Mouse (Mus musculus): ENCODE results near the gene Igf2r. TPM values are rescaled to one million over a fixed set of nuclear protein-coding genes. Genes with fewer than 3 reads are reported as not detected.

Igf2r gene
- polyA plus RNA-seq (2017; shearing (Covaris generic)) = 10 to 100 TPM; 14.8 to 40.1 (median 36.0) TPM

DNA sequence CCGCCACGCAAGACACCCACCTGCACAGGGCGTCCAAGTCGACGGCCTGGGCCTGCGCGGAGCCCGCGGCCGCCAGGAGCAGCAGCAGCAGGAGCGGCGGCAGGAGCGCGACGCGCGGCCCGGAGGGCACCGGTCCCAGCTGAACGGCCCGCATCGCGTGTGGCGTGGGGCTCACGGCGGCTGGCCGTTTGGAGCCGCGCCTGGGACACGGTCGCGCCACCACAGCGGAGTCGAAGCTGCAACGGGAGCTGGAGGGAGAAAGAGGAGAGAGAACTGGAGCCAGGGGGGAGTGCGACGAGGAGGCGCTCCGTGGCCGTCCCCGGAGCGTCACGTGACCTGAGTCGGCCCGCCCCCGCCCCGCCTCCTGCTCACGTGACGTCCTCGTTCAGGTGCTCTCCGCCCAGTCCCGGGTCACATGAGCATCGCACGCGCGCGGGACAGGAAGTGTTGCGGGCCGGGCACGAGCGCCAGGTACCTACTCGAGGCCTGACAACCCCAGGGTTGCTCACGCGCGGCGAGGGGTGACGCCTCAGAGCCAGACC, at the start of gene Igf2r:
TSS of gene Igf2r (minus strand) at position 285 of the 542 bp plus-strand sequence.
- peak; percentile 86 for ATAC-seq

DNA sequence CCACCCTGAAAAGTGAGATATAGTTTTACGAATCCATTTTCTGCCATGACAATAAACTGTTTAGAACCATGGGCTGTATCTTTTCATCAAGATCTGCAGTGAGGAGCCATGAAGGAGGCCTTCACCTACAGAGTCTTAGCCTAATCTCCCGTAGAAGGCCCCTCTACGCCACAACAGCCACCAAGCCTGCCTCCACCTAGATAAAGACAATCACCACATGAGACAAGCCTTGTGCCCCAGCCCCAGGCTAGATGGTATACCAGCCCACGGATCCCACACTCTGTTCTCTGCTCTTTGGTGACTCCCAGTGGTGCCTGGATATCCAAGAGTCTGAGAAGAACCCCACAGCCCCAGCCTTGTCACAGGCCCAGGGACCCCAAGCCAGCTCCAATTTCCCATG, 46.4 kb upstream of the Igf2r start:
- ATAC-seq = no peak

- no peak for ATAC-seq
Observed at GRCm38 (mm10) chr17:12814502-12814901, 45.0 kb upstream of the Igf2r start.

GRCm38 (mm10) chr17:12810973-12811303, 41.5 kb upstream of the Igf2r start:
- ATAC-seq = no peak

DNA sequence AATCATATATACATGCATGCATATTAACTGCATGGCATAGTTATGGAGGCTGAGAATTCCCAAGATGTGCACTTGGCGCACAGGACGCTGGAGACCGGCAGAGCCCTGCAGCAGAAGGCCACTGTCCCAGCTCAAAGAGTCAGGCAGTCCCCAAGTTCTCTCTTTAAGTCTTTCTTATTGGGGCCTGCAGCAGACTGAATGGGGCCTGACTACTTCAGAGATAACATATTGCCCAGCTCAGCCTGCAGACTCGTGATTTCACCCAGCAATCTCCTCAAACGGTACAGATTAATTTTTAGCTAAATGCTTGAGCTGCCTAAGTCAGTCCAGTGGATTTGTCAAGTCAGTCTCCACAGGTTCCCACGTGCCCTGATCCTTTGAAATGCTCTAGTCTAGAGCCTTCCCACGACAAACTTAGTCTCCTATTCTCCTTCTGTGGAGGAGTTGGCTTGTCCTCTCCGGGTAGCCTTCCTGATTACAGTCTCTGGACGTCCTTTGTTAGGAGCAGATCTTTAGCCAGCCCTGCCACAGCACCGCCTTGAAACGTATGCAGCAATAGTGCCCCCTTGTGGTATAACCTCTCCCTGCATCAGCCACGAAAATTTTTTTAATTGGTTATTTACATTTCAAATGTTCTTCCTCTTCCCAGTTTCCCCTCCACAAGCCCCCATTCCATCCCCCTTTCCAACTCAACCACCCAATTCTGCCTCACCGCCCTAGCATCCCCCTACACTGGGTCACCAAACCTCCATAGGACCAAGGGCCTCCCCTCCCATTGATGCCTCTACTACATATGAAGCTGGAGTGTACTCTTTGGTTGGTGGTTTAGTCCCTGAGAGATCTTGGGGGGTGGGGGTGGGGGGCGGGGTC, 40.9 kb upstream of the Igf2r start:
- peak; percentile 81 for ATAC-seq

DNA sequence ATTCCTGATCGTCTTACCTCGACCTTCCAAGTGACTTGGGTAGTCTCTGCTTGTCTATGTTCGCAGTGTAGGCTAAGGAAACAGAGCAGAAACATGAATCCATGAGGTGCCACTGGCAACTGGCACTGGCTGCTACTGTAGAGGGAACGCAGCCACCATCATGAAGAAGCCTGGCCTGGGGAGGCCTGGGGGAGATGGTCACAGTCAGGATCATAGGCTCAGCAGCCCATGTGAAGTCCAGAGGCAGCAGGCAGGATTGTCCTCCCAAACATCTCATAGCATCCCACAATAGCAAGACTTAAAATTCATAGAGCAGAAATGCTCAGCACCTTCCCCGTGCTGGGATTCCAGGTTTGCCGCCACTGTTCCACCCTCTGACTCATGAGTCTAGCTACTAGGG, 39.4 kb upstream of the Igf2r start:
- ATAC-seq = no peak

DNA sequence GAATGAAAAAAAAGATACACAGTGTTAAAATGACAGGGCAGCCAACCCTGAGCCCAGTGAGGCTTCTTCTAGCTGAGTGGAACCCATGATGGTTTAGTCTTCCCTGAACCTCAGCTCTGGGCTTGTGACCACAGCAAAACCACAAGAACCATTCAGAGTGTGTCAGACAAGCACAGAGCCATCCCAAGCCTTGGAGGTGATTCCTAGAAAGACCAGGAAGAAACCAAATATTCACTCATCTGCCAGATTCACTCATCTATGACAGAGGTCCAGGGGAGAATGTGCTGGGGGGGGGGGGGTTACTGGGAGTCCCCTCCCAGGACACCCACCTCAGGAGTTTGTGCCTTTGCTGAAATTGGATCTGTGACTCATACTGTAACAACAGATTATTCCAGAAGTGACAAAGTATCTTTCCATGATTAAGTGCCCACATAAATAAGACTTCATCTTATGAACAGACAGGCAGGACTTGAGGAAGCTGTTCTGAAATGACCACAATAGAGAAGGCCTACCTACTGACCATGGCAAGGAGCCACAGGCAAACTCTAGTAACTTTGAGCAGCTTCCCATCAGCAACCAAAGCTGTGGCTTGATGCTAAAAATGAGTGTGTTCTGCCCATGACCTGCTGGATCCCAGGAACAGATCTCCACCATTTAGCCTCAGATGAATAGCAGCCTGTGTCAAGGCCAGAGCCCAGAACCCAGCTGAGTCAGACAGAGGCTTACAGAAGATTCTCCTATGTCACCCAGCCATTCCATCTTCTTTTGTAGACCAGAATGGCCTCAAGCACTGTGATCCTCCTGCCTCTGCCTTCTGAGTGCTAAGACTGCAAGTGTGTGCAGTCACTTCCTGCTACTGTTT, 35.4 kb upstream of the Igf2r start:
- no peak for ATAC-seq

GRCm38 (mm10) chr17:12801861-12802540, 32.5 kb upstream of the Igf2r start:
- no peak for ATAC-seq

- ATAC-seq = no peak
Observed at GRCm38 (mm10) chr17:12799368-12800275, 30.2 kb upstream of the Igf2r start.

- ATAC-seq = no peak
Observed at GRCm38 (mm10) chr17:12798571-12798970, 29.1 kb upstream of the Igf2r start.

DNA sequence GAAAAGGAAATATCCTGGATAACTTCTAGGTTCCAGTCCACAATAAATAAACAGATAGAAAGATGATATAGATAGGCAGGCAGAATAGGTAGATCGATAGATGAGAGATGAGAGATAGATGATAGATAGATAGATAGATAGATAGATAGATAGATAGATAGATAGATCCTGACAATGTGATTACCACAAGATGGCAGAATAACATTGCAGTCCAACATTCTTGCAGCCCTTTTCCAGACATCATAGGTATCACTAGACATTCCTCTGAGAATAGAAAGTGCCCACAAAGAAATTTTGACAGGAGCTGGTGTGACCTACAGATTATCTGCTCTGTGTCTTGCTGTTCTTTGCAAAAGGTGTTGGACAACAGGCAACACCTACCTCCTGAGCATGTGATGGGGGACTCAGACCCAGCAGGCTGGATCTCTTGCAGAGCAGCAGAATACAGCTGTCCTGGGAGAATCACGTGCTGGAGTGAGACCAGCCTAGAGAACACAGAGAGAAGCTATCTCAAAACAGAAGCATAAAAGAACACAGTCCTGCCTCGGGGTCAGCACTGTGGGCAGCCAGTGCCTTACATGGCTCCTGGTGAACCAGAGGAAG, 28.1 kb upstream of the Igf2r start:
- ATAC-seq = no peak

GRCm38 (mm10) chr17:12796633-12797032, 27.2 kb upstream of the Igf2r start:
- ATAC-seq = no peak

DNA sequence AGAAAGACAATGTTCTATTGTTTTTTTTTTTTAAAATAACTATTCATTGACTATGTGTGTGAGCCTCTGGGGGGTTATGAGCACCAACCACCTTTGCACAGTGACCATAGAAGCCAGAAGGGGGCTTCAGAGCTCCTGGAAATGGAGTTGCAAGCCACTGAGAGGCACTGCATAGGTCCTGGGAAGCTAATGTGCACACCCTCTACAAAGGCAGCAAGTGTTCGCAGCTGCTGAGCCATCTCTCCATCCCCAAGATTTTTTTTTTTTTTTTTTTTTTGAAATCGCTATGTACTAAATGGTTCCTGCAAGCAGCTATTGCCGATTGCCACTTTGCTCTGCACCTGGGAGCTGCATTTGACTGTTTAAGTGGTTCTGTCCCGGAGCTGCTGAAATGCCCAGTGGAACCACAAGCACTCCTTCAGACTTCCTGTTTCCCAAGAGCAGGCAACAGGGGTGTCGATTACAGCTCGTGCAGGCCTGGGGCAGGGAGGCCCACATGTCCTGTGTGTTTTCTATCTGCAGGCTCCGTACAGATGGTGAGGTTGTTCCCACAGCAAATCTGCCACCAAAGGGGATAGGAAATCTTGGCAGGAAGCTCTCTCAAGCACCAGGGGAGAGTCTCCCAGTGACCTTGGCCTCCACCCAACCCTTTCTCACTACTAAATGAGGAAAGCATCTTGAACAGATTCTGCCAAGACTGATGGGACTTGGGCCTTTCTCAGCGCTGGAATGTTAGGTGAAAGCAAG, 24.4 kb upstream of the Igf2r start:
- no peak for ATAC-seq

DNA sequence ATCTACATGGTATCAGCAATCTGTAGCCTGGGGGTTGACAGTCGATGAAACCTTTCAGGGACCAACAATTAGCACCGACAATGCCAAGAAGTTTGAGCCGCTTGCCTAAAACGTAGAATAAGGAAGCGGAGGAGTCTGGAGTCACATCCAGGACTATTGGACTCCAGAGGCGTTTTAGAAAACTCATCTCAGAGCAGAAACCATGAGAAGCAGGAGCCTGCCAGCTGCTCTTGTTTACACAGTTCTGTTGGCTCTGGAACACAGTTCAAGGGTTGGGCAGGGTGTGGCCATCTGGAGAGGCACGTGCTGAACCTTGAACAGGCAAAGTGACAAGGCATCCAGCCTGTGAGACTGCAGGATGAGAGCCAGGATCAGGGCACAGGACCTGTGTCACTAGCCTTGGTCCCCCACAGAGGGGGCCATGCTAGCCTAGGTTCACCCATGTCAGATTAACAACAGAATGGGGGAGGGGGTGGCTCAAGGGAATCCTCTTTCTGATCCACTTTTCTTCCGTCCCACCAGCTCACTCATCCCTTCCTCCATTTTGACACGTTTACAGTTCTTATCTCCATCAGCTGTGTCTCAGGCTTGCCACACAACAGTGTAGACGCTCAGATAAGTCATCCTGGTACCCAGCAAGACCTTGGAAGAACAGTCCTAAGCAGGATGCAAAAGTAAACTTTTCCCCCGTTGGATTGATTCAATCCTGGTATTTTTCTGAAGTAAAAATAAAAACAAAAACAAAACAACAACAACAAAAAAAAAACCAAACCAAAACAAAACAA, 23.1 kb upstream of the Igf2r start:
- ATAC-seq = no peak

DNA sequence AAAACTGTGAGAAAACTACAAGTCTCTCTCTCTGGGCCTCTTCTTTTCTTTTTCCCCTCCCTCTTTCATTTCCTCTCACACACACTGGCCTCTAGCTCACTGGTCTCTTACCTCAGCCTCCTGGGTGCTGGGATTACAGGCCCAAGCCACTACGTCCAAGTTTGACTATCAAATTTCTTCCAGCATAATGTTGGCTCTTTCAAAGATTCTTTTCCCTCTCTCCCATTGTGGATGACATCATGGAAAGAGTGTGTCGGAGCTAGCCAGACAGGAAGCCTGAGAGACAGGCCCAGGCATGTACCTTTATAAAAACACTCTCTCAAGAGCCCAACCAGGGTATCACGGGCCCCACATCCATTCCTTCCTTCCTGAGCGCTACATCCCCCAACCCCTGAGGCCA, 22.0 kb upstream of the Igf2r start:
- peak; percentile 86 for ATAC-seq

DNA sequence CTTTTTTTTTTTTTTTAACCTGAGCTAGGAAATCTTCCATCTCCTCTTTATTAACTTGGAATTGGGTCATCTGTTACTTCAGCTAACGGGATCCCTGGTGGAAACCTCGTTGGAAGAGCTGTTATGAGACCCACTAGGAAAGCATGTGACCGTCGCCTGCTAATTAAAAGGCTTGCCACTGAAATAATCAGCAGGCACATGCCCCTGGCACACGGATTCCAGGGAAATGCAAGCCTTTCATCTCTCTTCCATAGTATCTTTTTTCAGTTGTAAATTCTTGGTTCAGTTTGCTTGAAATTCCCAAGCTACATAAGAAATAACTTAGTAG, 21.6 kb upstream of the Igf2r start:
- ATAC-seq = no peak

- ATAC-seq = no peak
Observed at GRCm38 (mm10) chr17:12790353-12791078, 21.1 kb upstream of the Igf2r start.

- ATAC-seq = peak; percentile 83
Observed at GRCm38 (mm10) chr17:12782861-12783847, 13.7 kb upstream of the Igf2r start.
